Mouse (Mus musculus): ENCODE results near the gene Ssh3. TPM values are rescaled to one million over a fixed set of nuclear protein-coding genes. Genes with fewer than 3 reads are reported as not detected.

The Ssh3 gene
- polyA plus RNA-seq (2014; fragmentation: Nextera tagmentation; extraction: Ambion mirVana), result 12.2 and 14.0 TPM in 2 replicates

- Histone ChIP-seq H3K9me3 (ENCODE audit: control insufficient read depth, low read length) (no peaks in the 10 kb centered on the region), H3K4me2 (ENCODE audit: low read depth, low read length) (peak within 1 kb of the TSS; percentile 47), H3K36me3 (ENCODE audit: control insufficient read depth, insufficient read depth, low read length) (peaks cover 15% of the 10 kb centered on the region; the same call in 1 of the 2 replicates), H3K27ac (ENCODE audit: low read depth, low read length) (no peak within 1 kb of the TSS), H3K9ac (replicated peaks; ENCODE audit: low read depth, low read length) (peak within 1 kb of the TSS; percentile 37; the same call in 1 of the 2 replicates), H3K4me3 (ENCODE audit: low read depth, low read length) (peak within 1 kb of the TSS; percentile 29), H3K4me1 (ENCODE audit: control insufficient read depth, insufficient read depth, low read length) (peaks cover 3% of the 10 kb centered on the region; the same call in 1 of the 2 replicates), H3K27me3 (ENCODE audit: control insufficient read depth, insufficient read depth, low read length) (peaks cover 4% of the 10 kb centered on the region; the same call in 1 of the 2 replicates)
- 0 out of 2 replicates have a peak, but pooled peaks have one; percentile 41 for ATAC-seq (ENCODE audit: low read depth)
- 5% methylated on average over 46 of the region's 46 CpGs for WGBS
Observed at GRCm38 (mm10) chr19:4268566-4269361, at the start of gene Ssh3. Ssh3 (minus strand) TSS chr19:4269180.

GRCm38 (mm10) chr19:4317181-4317580, 48.2 kb upstream of the Ssh3 start:
- H3K36me3 ChIP-seq (ENCODE audit: control insufficient read depth, insufficient read depth, low read length), result peaks cover 58% of the 10 kb centered on the region
- 98% methylated on average over 3 of the region's 3 CpGs for WGBS
- ATAC-seq (ENCODE audit: low read depth), result no peak

DNA sequence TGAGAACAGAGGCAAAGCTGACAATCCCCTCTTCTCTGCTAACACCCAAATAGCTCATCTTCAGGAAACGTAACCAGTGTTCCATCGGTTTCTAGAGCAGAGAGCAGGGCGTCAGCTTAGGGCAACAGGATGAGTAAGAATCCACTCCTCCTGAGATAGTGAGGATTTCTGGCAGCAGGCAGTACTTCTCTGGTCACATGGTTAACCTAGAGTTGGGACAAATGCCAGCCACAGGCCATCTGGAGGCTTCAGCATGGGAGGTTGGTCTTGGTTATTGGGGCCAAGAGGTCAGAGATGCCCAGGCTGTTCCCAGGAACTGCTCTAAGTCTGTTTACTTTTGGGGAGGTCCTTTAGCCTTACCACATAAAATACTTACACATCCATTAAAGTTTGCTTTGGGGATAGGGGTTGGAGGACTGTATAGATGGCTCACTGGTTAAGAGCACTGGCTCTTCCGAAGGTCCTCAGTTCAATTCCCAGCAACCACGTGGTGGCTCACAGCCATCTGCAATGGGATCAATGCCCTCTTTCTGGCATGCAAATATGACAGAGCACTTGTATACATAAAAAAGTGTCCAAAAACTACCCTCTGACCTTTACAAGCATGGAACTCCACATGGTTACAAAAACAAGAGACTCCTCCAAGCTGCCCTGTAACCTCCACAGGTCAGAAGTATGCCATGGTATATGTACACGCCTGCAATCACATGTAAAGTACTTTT, 46.4 kb upstream of the Ssh3 start:
- no peak overlapping the region for H3K9ac ChIP-seq (replicated peaks; ENCODE audit: low read depth, low read length)

More at GRCm38 (mm10) chr19:4317181-4317580, 48.2 kb upstream of the Ssh3 start:
- Histone ChIP-seq H3K4me3 (ENCODE audit: low read depth, low read length) (no peak overlapping the region), H3K27ac (ENCODE audit: low read depth, low read length) (no peak overlapping the region), H3K4me2 (ENCODE audit: low read depth, low read length) (no peak overlapping the region), H3K9ac (replicated peaks; ENCODE audit: low read depth, low read length) (no peak overlapping the region), H3K27me3 (ENCODE audit: control insufficient read depth, insufficient read depth, low read length) (no peaks in the 10 kb centered on the region), H3K9me3 (ENCODE audit: control insufficient read depth, low read length) (no peaks in the 10 kb centered on the region), H3K4me1 (ENCODE audit: control insufficient read depth, insufficient read depth, low read length) (no peaks in the 10 kb centered on the region)

DNA sequence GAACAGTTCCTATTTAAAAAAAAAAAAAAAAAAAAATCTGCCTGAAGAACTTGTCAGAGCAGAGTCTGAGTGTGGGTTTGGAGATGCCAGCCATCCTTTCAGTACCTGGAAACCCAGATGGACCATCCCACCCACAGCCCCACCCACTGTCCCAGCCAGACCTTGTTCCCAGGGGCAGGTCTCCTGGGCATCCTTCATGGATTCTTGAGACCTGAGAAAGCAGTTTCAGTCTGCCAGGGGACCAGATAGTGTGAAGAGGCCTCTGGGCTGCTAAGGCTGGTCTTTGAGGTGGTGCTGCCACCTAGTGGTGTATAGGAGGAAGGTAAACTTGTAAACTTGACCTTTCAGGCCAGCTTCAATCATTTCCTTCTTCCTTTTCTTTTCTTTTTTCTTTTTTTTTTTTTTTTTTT, 40.8 kb upstream of the Ssh3 start:
- H3K27ac ChIP-seq (ENCODE audit: low read depth, low read length), result no peak overlapping the region
- no peak overlapping the region for H3K4me3 ChIP-seq (ENCODE audit: low read depth, low read length)
- no peak overlapping the region for H3K4me2 ChIP-seq (ENCODE audit: low read depth, low read length)
- no peaks in the 10 kb centered on the region for H3K27me3 ChIP-seq (ENCODE audit: control insufficient read depth, insufficient read depth, low read length)
- H3K9me3 ChIP-seq (ENCODE audit: control insufficient read depth, low read length), result no peaks in the 10 kb centered on the region
- no peak overlapping the region for H3K9ac ChIP-seq (replicated peaks; ENCODE audit: low read depth, low read length)
- 0 out of 2 replicates have a peak, but pooled peaks cover 3% of the 10 kb centered on the region for H3K36me3 ChIP-seq (ENCODE audit: control insufficient read depth, insufficient read depth, low read length)
- peaks cover 8% of the 10 kb centered on the region; the same call in 1 of the 2 replicates for H3K4me1 ChIP-seq (ENCODE audit: control insufficient read depth, insufficient read depth, low read length)
- ATAC-seq (ENCODE audit: low read depth), result no peak; the same call in 1 of the 2 replicates

More for the DNA sequence above, 46.4 kb upstream of the Ssh3 start:
- H3K4me1 ChIP-seq (ENCODE audit: control insufficient read depth, insufficient read depth, low read length), result no peaks in the 10 kb centered on the region
- H3K27me3 ChIP-seq (ENCODE audit: control insufficient read depth, insufficient read depth, low read length), result no peaks in the 10 kb centered on the region
- H3K36me3 ChIP-seq (ENCODE audit: control insufficient read depth, insufficient read depth, low read length), result peaks cover 44% of the 10 kb centered on the region
- H3K4me3 ChIP-seq (ENCODE audit: low read depth, low read length), result no peak overlapping the region
- no peak for ATAC-seq (ENCODE audit: low read depth)
- no peaks in the 10 kb centered on the region for H3K9me3 ChIP-seq (ENCODE audit: control insufficient read depth, low read length)
- WGBS, result 87% methylated on average over 6 of the region's 6 CpGs
- H3K27ac ChIP-seq (ENCODE audit: low read depth, low read length), result no peak overlapping the region
- H3K4me2 ChIP-seq (ENCODE audit: low read depth, low read length), result no peak overlapping the region

GRCm38 (mm10) chr19:4309302-4309701, 40.3 kb upstream of the Ssh3 start:
- no peaks in the 10 kb centered on the region for H3K9me3 ChIP-seq (ENCODE audit: control insufficient read depth, low read length)
- H3K4me1 ChIP-seq (ENCODE audit: control insufficient read depth, insufficient read depth, low read length), result peaks cover 13% of the 10 kb centered on the region
- H3K27ac ChIP-seq (ENCODE audit: low read depth, low read length), result no peak overlapping the region
- no peak overlapping the region for H3K4me2 ChIP-seq (ENCODE audit: low read depth, low read length)
- H3K4me3 ChIP-seq (ENCODE audit: low read depth, low read length), result no peak overlapping the region
- WGBS, result 89% methylated on average over 4 of the region's 4 CpGs
- no peak for ATAC-seq (ENCODE audit: low read depth)
- H3K36me3 ChIP-seq (ENCODE audit: control insufficient read depth, insufficient read depth, low read length), result 0 out of 2 replicates have a peak, but pooled peaks cover 3% of the 10 kb centered on the region
- H3K27me3 ChIP-seq (ENCODE audit: control insufficient read depth, insufficient read depth, low read length), result no peaks in the 10 kb centered on the region
- no peak overlapping the region for H3K9ac ChIP-seq (replicated peaks; ENCODE audit: low read depth, low read length)

GRCm38 (mm10) chr19:4306190-4306577, 37.2 kb upstream of the Ssh3 start, which contains the start of gene Grk2:
Grk2 (minus strand) TSS chr19:4306222.
- peaks cover 44% of the 10 kb centered on the region for H3K4me1 ChIP-seq (ENCODE audit: control insufficient read depth, insufficient read depth, low read length)
- H3K9ac ChIP-seq (replicated peaks; ENCODE audit: low read depth, low read length), result peak within 1 kb of the TSS; percentile 98
- ATAC-seq (ENCODE audit: low read depth), result peak; percentile 78
- peak within 1 kb of the TSS; percentile 82 for H3K27ac ChIP-seq (ENCODE audit: low read depth, low read length)
- H3K9me3 ChIP-seq (ENCODE audit: control insufficient read depth, low read length), result no peaks in the 10 kb centered on the region
- WGBS, result 2% methylated on average over 29 of the region's 46 CpGs
- no peaks in the 10 kb centered on the region for H3K27me3 ChIP-seq (ENCODE audit: control insufficient read depth, insufficient read depth, low read length)
- peak within 1 kb of the TSS; percentile 96 for H3K4me2 ChIP-seq (ENCODE audit: low read depth, low read length)
- H3K36me3 ChIP-seq (ENCODE audit: control insufficient read depth, insufficient read depth, low read length), result no peaks in the 10 kb centered on the region
- H3K4me3 ChIP-seq (ENCODE audit: low read depth, low read length), result peak within 1 kb of the TSS; percentile 95

DNA sequence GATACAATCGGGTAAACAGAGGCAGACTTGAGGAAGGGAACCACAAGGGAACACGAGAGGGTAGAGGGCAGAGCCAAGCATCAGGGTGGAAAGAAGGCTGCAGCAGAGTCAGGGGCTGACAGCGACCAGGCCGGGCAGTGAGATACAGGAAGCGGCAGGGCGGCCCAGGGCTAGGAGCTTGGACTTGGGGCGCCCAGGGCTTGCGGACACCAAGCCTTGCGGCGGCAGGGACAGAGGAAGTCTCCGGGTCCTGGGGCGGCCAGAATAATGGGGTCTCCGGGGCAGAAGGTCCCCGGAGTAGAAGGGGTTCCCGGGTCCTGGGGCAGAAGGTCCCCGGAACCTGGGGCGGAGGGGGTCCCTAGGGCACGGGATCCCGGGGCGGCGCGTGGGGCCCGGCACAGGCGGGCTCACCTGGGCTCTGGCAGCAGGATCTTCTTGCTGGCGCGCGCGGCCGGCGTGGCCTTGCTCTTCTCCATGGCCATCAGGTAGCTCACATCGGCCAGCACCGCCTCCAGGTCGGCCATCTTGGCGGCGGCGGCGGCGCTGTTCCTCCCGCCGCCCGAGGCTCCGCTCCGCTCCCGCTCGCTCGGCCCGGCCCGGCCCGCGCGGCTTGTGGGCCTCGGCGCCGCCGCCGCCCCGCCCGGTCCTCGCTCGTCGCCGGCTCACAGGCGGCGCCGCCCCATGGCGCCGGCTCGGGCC, 36.7 kb upstream of the Ssh3 start:
- H3K4me1 ChIP-seq (ENCODE audit: control insufficient read depth, insufficient read depth, low read length), result peaks cover 49% of the 10 kb centered on the region
- peak; percentile 60 for ATAC-seq (ENCODE audit: low read depth)
- H3K9me3 ChIP-seq (ENCODE audit: control insufficient read depth, low read length), result no peaks in the 10 kb centered on the region
- peak overlapping the region; percentile 98 for H3K9ac ChIP-seq (replicated peaks; ENCODE audit: low read depth, low read length)
- no peaks in the 10 kb centered on the region for H3K27me3 ChIP-seq (ENCODE audit: control insufficient read depth, insufficient read depth, low read length)
- peak overlapping the region; percentile 82 for H3K27ac ChIP-seq (ENCODE audit: low read depth, low read length)
- H3K4me2 ChIP-seq (ENCODE audit: low read depth, low read length), result peak overlapping the region; percentile 96
- no peaks in the 10 kb centered on the region for H3K36me3 ChIP-seq (ENCODE audit: control insufficient read depth, insufficient read depth, low read length)
- WGBS, result 0% methylated on average over 44 of the region's 68 CpGs
- H3K4me3 ChIP-seq (ENCODE audit: low read depth, low read length), result peak overlapping the region; percentile 95

DNA sequence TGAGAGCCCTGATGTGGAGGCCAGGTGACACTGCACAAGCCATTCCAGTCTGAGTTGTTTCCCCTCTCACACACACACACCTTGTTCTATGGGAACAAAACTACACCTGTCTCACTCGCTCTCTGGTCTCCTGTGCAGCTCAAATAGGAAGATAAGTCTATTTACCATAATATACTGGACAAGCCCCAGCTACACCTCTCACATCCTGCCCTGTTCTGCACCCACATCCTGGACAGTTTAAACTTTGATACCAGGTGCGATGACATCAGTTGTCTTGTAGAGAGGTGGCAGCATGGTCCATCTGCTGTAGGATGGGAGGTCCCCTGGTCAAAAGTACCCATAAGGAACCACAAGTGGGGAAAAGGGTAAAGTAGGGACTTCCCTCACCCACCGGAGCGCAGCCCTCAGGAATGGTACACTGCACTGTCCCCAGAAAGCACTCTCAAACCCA, 35.9 kb upstream of the Ssh3 start:
- H3K4me1 ChIP-seq (ENCODE audit: control insufficient read depth, insufficient read depth, low read length), result peaks cover 56% of the 10 kb centered on the region
- H3K9ac ChIP-seq (replicated peaks; ENCODE audit: low read depth, low read length), result peak overlapping the region; percentile 98
- H3K27me3 ChIP-seq (ENCODE audit: control insufficient read depth, insufficient read depth, low read length), result no peaks in the 10 kb centered on the region
- H3K36me3 ChIP-seq (ENCODE audit: control insufficient read depth, insufficient read depth, low read length), result no peaks in the 10 kb centered on the region
- H3K4me2 ChIP-seq (ENCODE audit: low read depth, low read length), result peak overlapping the region; percentile 96
- no peak for ATAC-seq (ENCODE audit: low read depth)
- 56% methylated on average over 4 of the region's 4 CpGs for WGBS
- no peaks in the 10 kb centered on the region for H3K9me3 ChIP-seq (ENCODE audit: control insufficient read depth, low read length)
- H3K27ac ChIP-seq (ENCODE audit: low read depth, low read length), result no peak overlapping the region
- peak overlapping the region; percentile 95 for H3K4me3 ChIP-seq (ENCODE audit: low read depth, low read length)

Data from neural tube, embryonic 14.5 days (tissue).